Mouse (Mus musculus) forebrain, embryonic 15.5 days (tissue): Measurements from ENCODE around the gene Gm11564. TPM values are rescaled to one million over a fixed set of nuclear protein-coding genes. Genes with fewer than 3 reads are reported as not detected.
"Not testable (repeated sequence)": the region's sequence is repeated elsewhere in the genome, so short reads cannot be mapped to it uniquely, and the experiment has no call there.

Source experiments
- ATAC-seq: fragments of 200-750 bp; cut with Nextera tagmentation; replicated peaks from 2 replicates; pipeline ENCODE4 v1.8.0; 2017; ENCODE audit warnings: mild to moderate bottlenecking, moderate TSS enrichment, moderate library complexity
- H3K27ac ChIP-seq: fragments of 300-500 bp; sonication (generic); replicated peaks from 2 replicates; pipeline ENCODE4 v1.5.1; 2015; ENCODE audit warnings: mild to moderate bottlenecking, inconsistent platforms
- H3K27me3 ChIP-seq: fragments of 300-500 bp; sonication (generic); 2 replicates; pipeline ENCODE4 v1.6.1; 2015; ENCODE audit warnings: inconsistent platforms
- H3K36me3 ChIP-seq: fragments of 300-500 bp; sonication (generic); 2 replicates; pipeline ENCODE4 v1.6.1; 2015; ENCODE audit warnings: mild to moderate bottlenecking, inconsistent platforms
- H3K4me1 ChIP-seq: fragments of 300-500 bp; sonication (generic); 2 replicates; pipeline ENCODE4 v1.6.1; 2015; ENCODE audit warnings: inconsistent platforms
- H3K4me2 ChIP-seq: fragments of 300-500 bp; sonication (generic); replicated peaks from 2 replicates; pipeline ENCODE4 v1.6.1; 2015; ENCODE audit warnings: mild to moderate bottlenecking, inconsistent platforms
- H3K4me3 ChIP-seq: fragments of 300-500 bp; sonication (generic); 2 replicates; pipeline ENCODE4 v1.5.1; 2015; ENCODE audit warnings: mild to moderate bottlenecking, inconsistent platforms
- H3K9ac ChIP-seq: fragments of 300-500 bp; sonication (generic); replicated peaks from 2 replicates; pipeline ENCODE4 v1.6.1; 2015; ENCODE audit warnings: mild to moderate bottlenecking, inconsistent platforms
- H3K9me3 ChIP-seq: fragments of 300-500 bp; sonication (generic); 2 replicates; pipeline ENCODE4 v1.6.1; 2016; ENCODE audit warnings: inconsistent platforms
- WGBS: fragments of 180-500 bp; shearing (Covaris S2); methylation state at CpG from one replicate; pipeline ENCODE4 v1.1.7; 2015; ENCODE audit warnings: mixed read lengths; 5-methylcytosine and 5-hydroxymethylcytosine counted together
- polyA plus RNA-seq: library from polyadenylated mRNA; unstranded; fragments of >200 nt; fragmentation: Nextera tagmentation; extraction: Ambion mirVana; gene quantifications from 2 replicates; pipeline ENCODE4 v1.2.1, GENCODE M21; 2015

The Gm11564 gene
- polyA plus RNA-seq, result not detected in 2 replicates

GRCm38 (mm10) chr11:99815566-99815965 is at the start of gene Gm11564:
Gene Gm11564 (minus strand): TSS chr11:99815666.
- not testable (repeated sequence) for H3K4me3 ChIP-seq, H3K4me2 ChIP-seq, ATAC-seq, H3K9ac ChIP-seq, H3K36me3 ChIP-seq, H3K4me1 ChIP-seq, H3K27ac ChIP-seq, H3K9me3 ChIP-seq, H3K27me3 ChIP-seq
- WGBS, result 86% methylated on average over 2 of the region's 2 CpGs

DNA sequence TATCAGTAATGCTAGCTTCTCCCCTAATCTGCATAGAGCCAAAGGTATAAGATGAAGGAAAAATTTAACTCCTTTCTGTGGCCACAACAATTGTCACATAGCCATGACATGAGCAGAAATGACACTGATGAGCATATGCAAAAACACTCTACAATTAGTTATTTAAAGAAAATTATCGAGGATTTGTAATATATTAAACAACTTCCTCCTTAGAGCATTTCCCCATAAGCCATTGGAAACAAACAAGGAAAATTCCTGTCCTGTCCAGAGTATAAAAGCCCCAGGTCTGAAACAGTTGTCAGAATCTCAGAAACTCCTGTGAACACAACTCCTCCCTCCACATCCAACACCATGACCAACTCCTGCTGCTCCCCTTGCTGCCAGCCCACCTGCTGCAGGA is 48.7 kb upstream of the Gm11564 start, which contains the start of gene Gm11559:
Gene Gm11559 (plus strand): TSS at position 301 of the 400 bp plus-strand sequence.
- not testable (repeated sequence) for H3K4me2 ChIP-seq, H3K27me3 ChIP-seq, ATAC-seq, H3K36me3 ChIP-seq, H3K9ac ChIP-seq, H3K9me3 ChIP-seq, H3K4me1 ChIP-seq, H3K27ac ChIP-seq, H3K4me3 ChIP-seq
- WGBS, result 76% methylated on average over 1 of the region's 1 CpGs

DNA sequence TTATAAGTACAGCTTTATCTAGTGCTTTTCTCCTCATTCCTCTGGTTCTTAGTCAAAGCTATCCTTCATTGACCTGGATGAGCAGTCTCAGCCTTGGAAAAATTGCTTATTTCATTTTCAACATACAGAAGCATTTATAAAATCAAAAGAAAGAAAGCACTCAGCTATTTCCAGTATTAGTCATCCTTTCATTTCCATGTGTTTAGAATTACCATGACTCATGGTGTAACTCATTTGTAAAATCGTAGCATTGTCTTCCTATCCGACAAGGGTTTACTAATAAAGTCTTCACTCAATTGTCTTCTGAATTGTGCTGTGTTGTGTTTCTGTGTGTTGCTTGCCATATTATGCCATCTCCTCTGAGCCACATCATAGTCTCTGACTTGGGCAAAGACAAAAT is 43.3 kb upstream of the Gm11564 start:
- H3K36me3 ChIP-seq, result no peaks in the 10 kb centered on the region
- H3K9me3 ChIP-seq, result no peaks in the 10 kb centered on the region
- no peak overlapping the region for H3K4me2 ChIP-seq
- H3K27me3 ChIP-seq, result no peaks in the 10 kb centered on the region
- no peaks in the 10 kb centered on the region for H3K4me1 ChIP-seq
- no peak for ATAC-seq
- no peak overlapping the region for H3K27ac ChIP-seq
- no peak overlapping the region for H3K9ac ChIP-seq
- WGBS, result 74% methylated on average over 2 of the region's 2 CpGs
- H3K4me3 ChIP-seq, result no peak overlapping the region

- no peak for ATAC-seq
- H3K27me3 ChIP-seq, result no peaks in the 10 kb centered on the region
- H3K9ac ChIP-seq, result no peak within 1 kb of the TSS
- no peak within 1 kb of the TSS for H3K4me2 ChIP-seq
- no peaks in the 10 kb centered on the region for H3K4me1 ChIP-seq
- no peak within 1 kb of the TSS for H3K4me3 ChIP-seq
- no peaks in the 10 kb centered on the region for H3K36me3 ChIP-seq
- no peak within 1 kb of the TSS for H3K27ac ChIP-seq
- H3K9me3 ChIP-seq, result no peaks in the 10 kb centered on the region
- 83% methylated on average over 2 of the region's 2 CpGs for WGBS
These were observed 42.2 kb upstream of the Gm11564 start, which contains the start of gene Gm11568 for GRCm38 (mm10) chr11:99857617-99858016. Gene Gm11568 (plus strand): TSS chr11:99857917.

GRCm38 (mm10) chr11:99854121-99854520 is 38.7 kb upstream of the Gm11564 start:
- ATAC-seq, result 0 out of 2 replicates have a peak, but pooled peaks have one; percentile 32
- 63% methylated on average over 3 of the region's 3 CpGs for WGBS

GRCm38 (mm10) chr11:99851508-99851907 is 36.0 kb upstream of the Gm11564 start, which contains the start of gene Krtap4-16:
Gene Krtap4-16 (minus strand): TSS chr11:99851608.
- Histone ChIP-seq H3K27ac (no peak within 1 kb of the TSS), H3K36me3 (no peaks in the 10 kb centered on the region), H3K9ac (no peak within 1 kb of the TSS), H3K4me3 (no peak within 1 kb of the TSS), H3K9me3 (no peaks in the 10 kb centered on the region), H3K4me1 (no peaks in the 10 kb centered on the region), H3K4me2 (no peak within 1 kb of the TSS), H3K27me3 (no peaks in the 10 kb centered on the region)
- ATAC-seq, result no peak

More at GRCm38 (mm10) chr11:99854121-99854520, 38.7 kb upstream of the Gm11564 start:
- H3K9ac ChIP-seq, result no peak overlapping the region
- H3K4me3 ChIP-seq, result no peak overlapping the region
- no peaks in the 10 kb centered on the region for H3K36me3 ChIP-seq
- no peaks in the 10 kb centered on the region for H3K27me3 ChIP-seq
- no peak overlapping the region for H3K4me2 ChIP-seq
- H3K4me1 ChIP-seq, result no peaks in the 10 kb centered on the region
- no peak overlapping the region for H3K27ac ChIP-seq
- no peaks in the 10 kb centered on the region for H3K9me3 ChIP-seq

DNA sequence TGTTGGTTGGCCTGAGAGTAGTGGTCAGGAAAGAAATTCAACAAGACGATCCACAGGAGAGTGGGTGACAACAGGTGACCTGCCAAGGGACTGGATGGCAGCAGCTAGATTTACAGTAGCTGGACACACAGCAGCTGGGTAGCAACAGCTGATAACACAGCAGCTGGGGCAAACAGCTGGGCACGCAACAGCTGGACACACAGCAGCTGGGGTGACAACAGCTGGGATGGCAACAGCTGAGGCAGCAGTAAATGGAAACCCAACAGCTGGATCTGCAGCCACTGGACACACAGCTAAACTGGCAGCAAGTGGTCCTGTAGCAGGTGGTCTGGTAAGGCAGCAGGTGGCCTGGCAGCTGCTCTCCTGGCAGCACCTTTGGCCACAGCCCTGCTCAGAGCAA is 31.3 kb upstream of the Gm11564 start:
- Histone ChIP-seq H3K4me2 (no peak overlapping the region), H3K4me1 (0 out of 2 replicates have a peak, but pooled peaks cover 3% of the 10 kb centered on the region), H3K9ac (no peak overlapping the region), H3K4me3 (no peak overlapping the region), H3K9me3 (no peaks in the 10 kb centered on the region), H3K36me3 (no peaks in the 10 kb centered on the region), H3K27ac (no peak overlapping the region), H3K27me3 (no peaks in the 10 kb centered on the region)
- WGBS, result 84% methylated on average over 2 of the region's 2 CpGs
- no peak for ATAC-seq

- no peak for ATAC-seq
- 26% methylated on average over 1 of the region's 1 CpGs for WGBS
- Histone ChIP-seq H3K36me3 (no peaks in the 10 kb centered on the region), H3K4me3 (no peak overlapping the region), H3K4me2 (no peak overlapping the region), H3K27ac (no peak overlapping the region), H3K27me3 (no peaks in the 10 kb centered on the region), H3K9me3 (no peaks in the 10 kb centered on the region), H3K9ac (no peak overlapping the region), H3K4me1 (0 out of 2 replicates have a peak, but pooled peaks cover 3% of the 10 kb centered on the region)
These were observed 26.7 kb upstream of the Gm11564 start for GRCm38 (mm10) chr11:99842185-99842584.

GRCm38 (mm10) chr11:99837966-99838365 is 22.5 kb upstream of the Gm11564 start, which contains the start of gene 2300003K06Rik:
Gene 2300003K06Rik (minus strand): TSS chr11:99838066.
- Histone ChIP-seq H3K9ac (no peak within 1 kb of the TSS), H3K4me2 (no peak within 1 kb of the TSS), H3K27me3 (no peaks in the 10 kb centered on the region), H3K4me3 (no peak within 1 kb of the TSS), H3K27ac (no peak within 1 kb of the TSS), H3K36me3 (no peaks in the 10 kb centered on the region), H3K9me3 (no peaks in the 10 kb centered on the region), H3K4me1 (0 out of 2 replicates have a peak, but pooled peaks cover 3% of the 10 kb centered on the region)
- no peak for ATAC-seq
- 74% methylated on average over 1 of the region's 1 CpGs for WGBS

GRCm38 (mm10) chr11:99809792-99810191 is 5.7 kb downstream of the Gm11564 start, which contains the start of gene Krtap4-13:
Gene Krtap4-13 (minus strand): TSS chr11:99809892.
- not testable (repeated sequence) for H3K9me3 ChIP-seq, H3K36me3 ChIP-seq, H3K27me3 ChIP-seq, H3K4me3 ChIP-seq, H3K9ac ChIP-seq, H3K4me2 ChIP-seq, ATAC-seq, H3K4me1 ChIP-seq, H3K27ac ChIP-seq

- H3K27me3 ChIP-seq, H3K36me3 ChIP-seq, H3K27ac ChIP-seq, H3K4me2 ChIP-seq, ATAC-seq, H3K9ac ChIP-seq, H3K9me3 ChIP-seq, H3K4me1 ChIP-seq, H3K4me3 ChIP-seq: not testable (repeated sequence)
- WGBS, result no CpG with 5 or more reads among the region's 1 CpGs
These were observed 11.1 kb downstream of the Gm11564 start, which contains the start of gene Gm11554 for GRCm38 (mm10) chr11:99804346-99804745. Gene Gm11554 (minus strand): TSS chr11:99804446.

DNA sequence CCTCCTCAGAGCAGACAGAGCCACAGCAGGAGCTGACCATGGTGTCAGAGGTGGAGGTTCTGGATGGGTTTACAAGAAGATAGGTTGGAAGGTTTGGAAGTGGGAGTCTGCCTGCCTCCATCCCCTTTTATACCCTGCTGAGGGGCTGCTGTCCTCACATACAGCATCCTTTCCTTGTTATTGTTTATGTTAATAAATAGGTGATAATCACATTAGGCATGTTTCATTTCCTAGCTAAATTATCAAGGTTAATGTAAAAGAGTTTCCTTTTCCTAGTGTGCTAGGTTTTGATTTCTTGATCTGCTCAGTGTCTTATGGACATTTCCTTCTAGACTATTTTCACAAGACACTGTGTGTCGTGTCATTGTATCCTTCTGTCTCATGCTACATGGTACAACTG is 16.6 kb downstream of the Gm11564 start, which contains the start of gene Gm11569:
Gene Gm11569 (minus strand): TSS at position 101 of the 400 bp plus-strand sequence.
- not testable (repeated sequence) for H3K4me1 ChIP-seq, H3K9me3 ChIP-seq, H3K9ac ChIP-seq, H3K27me3 ChIP-seq, H3K4me3 ChIP-seq, H3K27ac ChIP-seq, ATAC-seq, H3K36me3 ChIP-seq, H3K4me2 ChIP-seq
- WGBS, result no CpG with 5 or more reads among the region's 1 CpGs

- Histone ChIP-seq H3K4me3 (no peak within 1 kb of the TSS), H3K4me1 (no peaks in the 10 kb centered on the region), H3K36me3 (no peaks in the 10 kb centered on the region), H3K9me3 (no peaks in the 10 kb centered on the region), H3K4me2 (no peak within 1 kb of the TSS), H3K9ac (no peak within 1 kb of the TSS), H3K27me3 (no peaks in the 10 kb centered on the region), H3K27ac (no peak within 1 kb of the TSS)
- no peak for ATAC-seq
- WGBS, result 72% methylated on average over 2 of the region's 2 CpGs
These were observed 22.1 kb downstream of the Gm11564 start, which contains the start of gene Gm11596 for GRCm38 (mm10) chr11:99793367-99793766. Gene Gm11596 (minus strand): TSS chr11:99793467.
